Mouse (Mus musculus) mature B cell (primary cell): Measurements from ENCODE around the gene Siae.

ENCODE experiments used
- in situ Hi-C: fragments of 300-500 bp; cut with MboI; formaldehyde crosslinking; loops from 2 replicates; pipeline ENCODE4 v1.14.3; 2019

Siae gene

GRCm38 (mm10) chr9:37681123-37681522, 125.6 kb downstream of the Siae start:
- in situ Hi-C loops = no loop called here

DNA sequence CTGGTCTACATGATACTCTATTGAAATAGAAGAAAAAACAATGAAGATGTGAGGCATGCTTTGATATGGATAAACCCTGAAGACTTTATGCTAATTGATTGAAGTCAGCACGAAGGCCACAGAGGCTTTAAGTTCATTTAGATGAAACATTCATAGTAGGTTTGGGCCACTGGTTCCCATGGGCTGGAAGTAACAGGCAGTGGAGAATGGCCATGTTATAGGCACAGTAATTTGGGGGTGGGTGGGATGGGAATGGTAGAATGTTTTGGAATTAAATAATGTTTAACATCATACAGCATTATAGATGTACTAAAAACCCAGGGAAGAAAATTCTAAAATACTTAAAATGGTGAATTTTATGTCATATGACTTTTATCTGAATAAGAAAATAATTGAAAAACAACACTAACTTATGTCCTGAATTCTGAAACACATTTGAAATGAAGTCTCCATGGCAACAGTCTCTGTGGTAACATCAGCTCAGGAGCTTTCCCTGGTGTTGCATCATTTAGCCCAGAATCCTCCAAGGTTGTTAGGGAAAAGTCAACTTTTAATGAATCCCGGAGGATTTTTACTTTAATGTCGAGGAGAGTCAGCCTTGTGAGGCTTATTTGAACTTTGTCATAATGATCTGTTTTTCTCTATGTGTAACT, 131.9 kb downstream of the Siae start:
- in situ Hi-C loops = no loop called here

DNA sequence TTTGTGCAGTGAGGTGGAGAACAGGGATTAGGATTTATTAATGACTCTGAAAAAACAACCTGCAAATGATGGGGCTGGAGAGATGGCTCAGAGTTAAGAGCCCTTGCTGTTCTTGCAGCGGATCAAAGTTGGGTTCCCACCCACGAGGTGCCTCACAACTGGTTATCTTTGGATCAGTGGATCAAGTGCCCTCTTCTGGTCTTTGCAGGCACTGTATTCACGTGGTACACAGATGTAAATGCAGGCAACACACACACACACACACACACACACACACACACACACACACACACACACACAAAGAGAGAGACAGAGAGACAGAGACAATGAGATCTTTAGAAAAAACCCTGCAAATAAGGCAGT, 132.4 kb downstream of the Siae start:
- in situ Hi-C loops = no loop called here

DNA sequence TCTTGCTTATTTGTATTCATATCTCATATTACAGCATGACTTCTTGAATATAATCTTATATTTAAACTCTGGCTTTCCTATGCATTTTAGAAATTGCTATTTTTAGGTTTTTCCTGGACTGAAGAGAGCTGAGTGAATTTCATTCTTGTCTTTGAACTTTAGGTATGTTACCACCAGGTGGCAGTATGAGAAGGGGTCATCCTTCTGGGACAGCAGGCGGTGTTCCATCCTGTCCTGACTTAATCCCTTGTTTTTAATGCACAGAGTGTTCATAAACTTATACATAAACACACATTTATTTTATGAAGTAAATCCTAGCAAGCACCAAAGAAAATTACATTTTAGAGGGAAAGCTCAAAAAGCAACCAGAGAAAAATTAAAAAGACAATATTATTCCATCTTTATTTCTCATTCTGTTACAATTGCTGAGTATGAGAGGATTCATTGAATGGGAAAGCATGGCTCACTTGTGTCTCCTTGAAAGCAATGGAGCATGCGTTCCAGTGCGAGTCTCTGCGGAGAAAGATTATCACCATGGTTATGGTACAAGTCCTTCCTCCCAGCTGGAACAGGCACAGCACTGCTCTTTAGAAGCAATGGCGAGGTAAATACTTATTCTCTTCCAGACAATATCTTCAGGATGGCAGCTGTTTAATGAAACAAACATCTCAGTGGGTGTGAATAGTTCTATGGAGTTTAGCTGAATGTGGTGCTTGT, 134.6 kb downstream of the Siae start:
- in situ Hi-C loops = no loop called here
